Mouse (Mus musculus) forebrain, embryonic 16.5 days (tissue): ENCODE results near the gene Stra8. TPM values are rescaled to one million over a fixed set of nuclear protein-coding genes. Genes with fewer than 3 reads are reported as not detected.

ENCODE experiments used
- ATAC-seq: fragments of 200-750 bp; cut with Nextera tagmentation; 2 replicates; pipeline ENCODE4 v1.8.0; 2017; ENCODE audit warnings: mild to moderate bottlenecking, moderate library complexity
- H3K27ac ChIP-seq: fragments of 300-500 bp; sonication (generic); 2 replicates; pipeline ENCODE4 v1.5.1; 2014; ENCODE audit warnings: low read length, control low read depth
- H3K27me3 ChIP-seq: fragments of 300-500 bp; sonication (generic); replicated peaks from 2 replicates; pipeline ENCODE4 v1.6.1; 2014; ENCODE audit warnings: low read length; ENCODE audit not compliant: control insufficient read depth, insufficient read depth
- H3K36me3 ChIP-seq: fragments of 300-500 bp; sonication (generic); 2 replicates; pipeline ENCODE4 v1.6.1; 2014; ENCODE audit not compliant: control insufficient read depth, insufficient read depth
- H3K4me1 ChIP-seq: fragments of 300-500 bp; sonication (generic); replicated peaks from 2 replicates; pipeline ENCODE4 v1.6.1; 2014; ENCODE audit warnings: low read length; ENCODE audit not compliant: control insufficient read depth, insufficient read depth
- H3K4me2 ChIP-seq: fragments of 300-500 bp; sonication (generic); 2 replicates; pipeline ENCODE4 v1.6.1; 2014; ENCODE audit warnings: mild to moderate bottlenecking, low read length, control low read depth
- H3K4me3 ChIP-seq: fragments of 300-500 bp; sonication (generic); replicated peaks from 2 replicates; pipeline ENCODE4 v1.5.1; 2014; ENCODE audit warnings: mild to moderate bottlenecking, low read length, control low read depth
- H3K9ac ChIP-seq: fragments of 300-500 bp; sonication (generic); replicated peaks from 2 replicates; pipeline ENCODE4 v1.6.1; 2014; ENCODE audit warnings: low read depth, low read length, control low read depth
- H3K9me3 ChIP-seq: fragments of 300-500 bp; sonication (generic); 2 replicates; pipeline ENCODE4 v1.6.1; 2016; ENCODE audit warnings: low read length; ENCODE audit not compliant: control insufficient read depth
- WGBS: fragments of 180-500 bp; shearing (Covaris S2); extraction: QIAGEN DNeasy Blood & Tissue Kit; methylation state at CpG from one replicate; pipeline ENCODE4 v1.1.7; 2014; 5-methylcytosine and 5-hydroxymethylcytosine counted together
- polyA plus RNA-seq: library from polyadenylated mRNA; unstranded; fragments of >200 nt; fragmentation: Nextera tagmentation; extraction: Ambion mirVana; gene quantifications from 2 replicates; pipeline ENCODE4 v1.2.1, GENCODE M21; 2015

Gene Stra8
- polyA plus RNA-seq, 1 experiment from 2014 or later, result not detected

- Histone ChIP-seq H3K4me3 (no peak overlapping the region), H3K4me1 (peaks cover 9% of the 10 kb centered on the region), H3K9ac (no peak overlapping the region), H3K9me3 (no peaks in the 10 kb centered on the region), H3K4me2 (no peak overlapping the region), H3K27ac (no peak overlapping the region), H3K36me3 (peaks cover 9% of the 10 kb centered on the region), H3K27me3 (no peaks in the 10 kb centered on the region)
- no peak for ATAC-seq
- 90% methylated on average over 18 of the region's 18 CpGs for WGBS
Measured at GRCm38 (mm10) chr6:34907696-34908260, 12.2 kb upstream of the Stra8 start.

- H3K9ac ChIP-seq, result peak overlapping the region; percentile 81
- ATAC-seq, result no peak; the same call in 1 of the 2 replicates
- H3K9me3 ChIP-seq, result no peaks in the 10 kb centered on the region
- H3K27me3 ChIP-seq, result no peaks in the 10 kb centered on the region
- peak overlapping the region; percentile 68 for H3K4me2 ChIP-seq
- H3K4me1 ChIP-seq, result peaks cover 9% of the 10 kb centered on the region
- H3K27ac ChIP-seq, result peak overlapping the region; percentile 85
- WGBS, result 45% methylated on average over 8 of the region's 8 CpGs
- peak overlapping the region; percentile 86 for H3K4me3 ChIP-seq
- peaks cover 4% of the 10 kb centered on the region; the same call in 1 of the 2 replicates for H3K36me3 ChIP-seq
Measured at GRCm38 (mm10) chr6:34909631-34910345, 10.2 kb upstream of the Stra8 start.

DNA sequence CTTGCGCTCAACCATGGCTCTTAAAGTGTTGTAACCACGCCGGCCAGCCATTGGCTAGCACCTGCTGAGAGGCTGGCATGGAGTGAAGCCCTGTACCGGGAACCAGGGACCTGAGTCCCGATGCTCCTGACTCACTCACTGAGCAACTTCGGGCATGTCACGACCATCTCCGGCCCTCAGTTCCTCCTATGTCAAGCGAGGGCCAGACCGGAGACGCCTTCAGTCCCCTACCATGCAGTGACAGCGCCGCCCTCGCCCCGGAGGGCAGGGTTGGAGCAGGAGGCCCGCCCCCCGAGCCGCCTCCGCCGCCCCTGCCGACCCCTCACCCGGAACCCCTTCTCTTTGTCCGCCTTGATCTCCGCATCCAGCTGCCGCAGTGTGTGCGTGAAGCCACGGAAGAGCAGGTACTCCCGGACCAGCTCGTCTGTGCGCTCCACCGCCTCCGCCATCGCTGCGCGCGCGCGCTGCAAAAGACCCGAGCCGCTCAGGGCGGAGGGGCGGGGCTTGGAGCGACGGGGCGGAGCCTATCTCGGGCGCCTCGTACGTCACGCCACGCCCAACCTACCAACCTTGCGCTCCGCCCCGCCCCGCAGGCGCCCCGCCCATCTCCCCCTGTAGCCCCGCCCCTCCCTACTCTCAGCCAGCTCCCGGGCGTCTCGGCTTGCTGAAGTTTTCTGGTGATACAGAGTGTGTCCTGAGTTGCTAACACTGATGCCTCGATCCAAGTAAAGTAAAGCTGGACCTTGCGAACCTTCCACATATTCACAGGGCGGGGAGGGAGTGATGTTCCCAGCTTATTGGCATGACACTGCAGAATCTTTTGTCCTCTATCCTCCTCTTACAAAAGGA lies 9.4 kb upstream of the Stra8 start, which contains the start of gene Wdr91:
Gene Wdr91 (minus strand): TSS at position 506 of the 849 bp plus-strand sequence.
- no peaks in the 10 kb centered on the region for H3K27me3 ChIP-seq
- H3K9ac ChIP-seq, result peak within 1 kb of the TSS; percentile 81
- WGBS, result 0% methylated on average over 50 of the region's 64 CpGs
- H3K9me3 ChIP-seq, result no peaks in the 10 kb centered on the region
- ATAC-seq, result peak; percentile 93
- peak within 1 kb of the TSS; percentile 85 for H3K27ac ChIP-seq
- H3K4me2 ChIP-seq, result peak within 1 kb of the TSS; percentile 68
- no peaks in the 10 kb centered on the region for H3K36me3 ChIP-seq
- H3K4me1 ChIP-seq, result peaks cover 9% of the 10 kb centered on the region
- H3K4me3 ChIP-seq, result peak within 1 kb of the TSS; percentile 86

GRCm38 (mm10) chr6:34913341-34914040 lies 6.5 kb upstream of the Stra8 start:
- WGBS, result 89% methylated on average over 13 of the region's 13 CpGs
- H3K27ac ChIP-seq, result no peak overlapping the region
- no peaks in the 10 kb centered on the region for H3K36me3 ChIP-seq
- no peak overlapping the region for H3K4me3 ChIP-seq
- no peak overlapping the region for H3K9ac ChIP-seq
- H3K9me3 ChIP-seq, result no peaks in the 10 kb centered on the region
- peaks cover 9% of the 10 kb centered on the region for H3K4me1 ChIP-seq
- no peak overlapping the region for H3K4me2 ChIP-seq
- no peaks in the 10 kb centered on the region for H3K27me3 ChIP-seq
- ATAC-seq, result no peak

- WGBS, result 78% methylated on average over 3 of the region's 3 CpGs
- no peaks in the 10 kb centered on the region for H3K9me3 ChIP-seq
- ATAC-seq, result no peak
Measured at GRCm38 (mm10) chr6:34914462-34914861, 5.5 kb upstream of the Stra8 start.

DNA sequence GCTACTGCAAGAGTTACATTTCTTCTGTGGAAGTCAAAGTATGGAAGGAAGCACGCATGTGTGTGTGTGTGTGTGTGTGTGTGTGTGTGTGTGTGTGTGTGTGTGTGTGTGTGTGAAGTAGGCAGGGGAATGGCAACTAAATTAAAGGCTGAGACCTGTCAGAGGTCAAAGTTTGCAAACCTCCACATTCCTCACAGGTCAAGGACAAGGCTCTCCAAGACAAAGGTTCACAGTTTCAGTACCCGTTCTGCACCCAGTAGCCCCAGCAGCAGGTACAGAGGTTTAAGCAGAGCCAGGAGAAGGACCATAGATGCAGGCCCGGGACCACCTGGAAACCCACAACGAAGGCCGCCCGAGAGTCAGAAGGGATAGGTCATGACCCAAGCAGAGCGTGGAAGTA lies 817 bp upstream of the Stra8 start:
- Histone ChIP-seq H3K27me3 (no peaks in the 10 kb centered on the region), H3K4me3 (no peak overlapping the region), H3K27ac (no peak overlapping the region), H3K9me3 (no peaks in the 10 kb centered on the region), H3K4me1 (no peaks in the 10 kb centered on the region), H3K4me2 (no peak overlapping the region), H3K9ac (no peak overlapping the region), H3K36me3 (no peaks in the 10 kb centered on the region)
- 87% methylated on average over 7 of the region's 7 CpGs for WGBS
- no peak for ATAC-seq

More at GRCm38 (mm10) chr6:34914462-34914861, 5.5 kb upstream of the Stra8 start:
- Histone ChIP-seq H3K4me3 (no peak overlapping the region), H3K4me1 (peaks cover 8% of the 10 kb centered on the region), H3K9ac (no peak overlapping the region), H3K36me3 (no peaks in the 10 kb centered on the region), H3K4me2 (no peak overlapping the region), H3K27ac (no peak overlapping the region), H3K27me3 (no peaks in the 10 kb centered on the region)

GRCm38 (mm10) chr6:34920631-34921030 lies 668 bp downstream of the Stra8 start:
- no peaks in the 10 kb centered on the region for H3K36me3 ChIP-seq
- no peaks in the 10 kb centered on the region for H3K4me1 ChIP-seq
- no peak overlapping the region for H3K9ac ChIP-seq
- H3K4me3 ChIP-seq, result no peak overlapping the region
- H3K27me3 ChIP-seq, result no peaks in the 10 kb centered on the region
- no peak for ATAC-seq
- 96% methylated on average over 12 of the region's 12 CpGs for WGBS
- no peak overlapping the region for H3K27ac ChIP-seq
- H3K9me3 ChIP-seq, result no peaks in the 10 kb centered on the region
- H3K4me2 ChIP-seq, result no peak overlapping the region

DNA sequence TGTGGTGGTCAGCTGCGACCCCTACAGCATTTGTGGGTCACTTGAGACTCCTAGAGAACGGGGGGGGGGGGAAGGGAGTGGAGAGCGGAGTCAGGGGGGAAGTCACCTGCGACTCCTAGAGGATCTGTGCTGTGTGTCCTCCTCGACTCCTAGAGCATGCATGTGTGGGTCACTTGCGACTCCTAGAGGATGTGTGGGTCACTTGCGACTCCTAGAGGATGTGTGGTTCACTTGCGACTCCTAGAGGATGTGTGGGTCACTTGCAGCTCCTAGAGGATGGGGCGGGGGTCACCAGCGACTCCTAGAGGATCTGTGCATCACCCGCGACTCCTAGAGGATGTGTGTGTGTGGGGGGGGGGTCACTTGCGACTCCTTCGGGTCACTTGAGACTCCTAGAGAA lies 2.0 kb downstream of the Stra8 start:
- no peak for ATAC-seq
- Histone ChIP-seq H3K4me1 (no peaks in the 10 kb centered on the region), H3K4me2 (no peak overlapping the region), H3K27ac (no peak overlapping the region), H3K36me3 (no peaks in the 10 kb centered on the region), H3K27me3 (no peaks in the 10 kb centered on the region), H3K9ac (no peak overlapping the region), H3K4me3 (no peak overlapping the region), H3K9me3 (no peaks in the 10 kb centered on the region)
- WGBS, result 56% methylated on average over 14 of the region's 14 CpGs

DNA sequence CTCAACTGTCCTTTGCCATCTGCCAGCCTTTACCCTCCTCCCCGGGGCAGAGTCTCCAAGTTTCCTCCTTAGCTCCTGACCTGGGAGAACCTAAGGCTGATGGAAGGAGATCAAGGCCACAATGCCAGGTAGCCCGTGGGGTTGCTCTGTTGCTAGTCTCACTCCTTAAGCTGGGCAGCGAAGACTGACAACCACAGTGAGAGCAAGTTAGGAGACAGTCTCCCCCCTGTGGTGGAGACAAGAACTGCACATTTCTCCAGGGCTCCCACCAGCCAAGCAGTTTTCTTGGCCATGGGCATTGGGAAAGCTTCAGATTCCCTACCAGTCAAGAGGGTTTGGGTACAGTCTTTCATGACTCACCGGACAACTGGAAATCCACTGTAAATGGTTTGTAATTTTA lies 7.2 kb downstream of the Stra8 start:
- Histone ChIP-seq H3K36me3 (no peaks in the 10 kb centered on the region), H3K9me3 (no peaks in the 10 kb centered on the region), H3K4me2 (no peak overlapping the region), H3K27me3 (no peaks in the 10 kb centered on the region), H3K4me1 (no peaks in the 10 kb centered on the region), H3K27ac (no peak overlapping the region), H3K9ac (no peak overlapping the region), H3K4me3 (no peak overlapping the region)
- ATAC-seq, result peak; percentile 31; the same call in 1 of the 2 replicates
- WGBS, result 46% methylated on average over 4 of the region's 4 CpGs
